Mouse (Mus musculus) left cerebral cortex, adult 11 months (tissue): ENCODE data around the gene Sfi1.
"Not testable (repeated sequence)": the region's sequence is repeated elsewhere in the genome, so short reads cannot be mapped to it uniquely, and the experiment has no call there.

Source experiments
- DNase-seq: peaks from one replicate; pipeline ENCODE4 v3.0.0; 2022; ENCODE audit warnings: low spot score

The Sfi1 gene

GRCm38 (mm10) chr11:3173425-3174318, 19.6 kb downstream of the Sfi1 start:
- peak; percentile 53 for DNase-seq

- DNase-seq = not testable (repeated sequence)
Observed at GRCm38 (mm10) chr11:3172526-3172925, 20.7 kb downstream of the Sfi1 start.

GRCm38 (mm10) chr11:3171931-3172330, 21.3 kb downstream of the Sfi1 start:
- not testable (repeated sequence) for DNase-seq

- DNase-seq = not testable (repeated sequence)
Observed at GRCm38 (mm10) chr11:3169042-3169441, 24.2 kb downstream of the Sfi1 start.

GRCm38 (mm10) chr11:3167571-3168001, 25.7 kb downstream of the Sfi1 start:
- DNase-seq = not testable (repeated sequence)

GRCm38 (mm10) chr11:3167129-3167528, 26.1 kb downstream of the Sfi1 start:
- not testable (repeated sequence) for DNase-seq

GRCm38 (mm10) chr11:3166321-3166720, 26.9 kb downstream of the Sfi1 start:
- not testable (repeated sequence) for DNase-seq

DNA sequence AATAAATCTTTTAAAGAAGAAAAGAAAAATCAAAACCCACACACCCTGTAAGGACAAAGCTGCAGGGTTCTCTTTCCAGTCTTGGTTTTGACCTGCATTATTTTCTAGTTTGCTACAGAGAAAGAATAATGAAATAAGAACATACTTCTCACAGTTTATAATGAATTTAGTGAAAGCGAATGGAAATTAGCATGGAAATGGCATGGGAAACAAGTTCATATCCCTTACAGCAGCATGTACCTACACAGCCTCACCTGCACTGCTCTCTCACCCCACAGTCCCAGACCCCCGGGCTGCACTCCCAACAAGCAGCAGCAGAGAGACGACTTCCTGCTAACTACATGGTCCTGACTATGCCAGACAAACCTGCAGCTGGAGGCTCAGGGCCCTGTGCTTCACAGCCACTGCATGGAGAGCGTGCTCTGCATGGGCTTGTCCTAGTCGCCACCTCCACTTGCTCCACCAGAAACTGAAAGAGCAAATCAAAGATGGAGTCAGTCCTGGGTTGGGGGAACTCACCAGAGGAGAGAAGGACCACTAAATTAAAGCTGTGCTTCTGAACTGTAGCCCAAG, 28.0 kb downstream of the Sfi1 start:
- DNase-seq = not testable (repeated sequence)

DNA sequence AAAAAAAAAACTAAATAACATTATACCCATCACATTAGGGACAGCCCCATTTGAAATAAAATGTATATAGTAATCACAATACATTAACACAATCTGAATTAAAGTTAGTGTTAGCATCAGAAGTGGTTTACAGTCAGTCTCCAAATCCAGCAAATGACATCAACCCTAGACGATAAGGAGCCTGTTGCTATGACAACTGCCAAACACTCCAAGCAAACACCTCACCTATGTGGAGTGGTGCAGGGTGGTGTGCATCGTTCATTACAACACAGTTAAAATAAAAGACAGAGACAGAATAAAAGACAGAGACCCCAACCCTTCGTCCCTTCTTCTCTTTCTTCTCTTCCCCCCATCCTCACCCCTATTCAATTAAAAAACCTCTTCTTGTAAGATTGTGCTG, 29.6 kb downstream of the Sfi1 start:
- DNase-seq = not testable (repeated sequence)

- DNase-seq = not testable (repeated sequence)
Observed at GRCm38 (mm10) chr11:3163122-3163521, 30.1 kb downstream of the Sfi1 start.

DNA sequence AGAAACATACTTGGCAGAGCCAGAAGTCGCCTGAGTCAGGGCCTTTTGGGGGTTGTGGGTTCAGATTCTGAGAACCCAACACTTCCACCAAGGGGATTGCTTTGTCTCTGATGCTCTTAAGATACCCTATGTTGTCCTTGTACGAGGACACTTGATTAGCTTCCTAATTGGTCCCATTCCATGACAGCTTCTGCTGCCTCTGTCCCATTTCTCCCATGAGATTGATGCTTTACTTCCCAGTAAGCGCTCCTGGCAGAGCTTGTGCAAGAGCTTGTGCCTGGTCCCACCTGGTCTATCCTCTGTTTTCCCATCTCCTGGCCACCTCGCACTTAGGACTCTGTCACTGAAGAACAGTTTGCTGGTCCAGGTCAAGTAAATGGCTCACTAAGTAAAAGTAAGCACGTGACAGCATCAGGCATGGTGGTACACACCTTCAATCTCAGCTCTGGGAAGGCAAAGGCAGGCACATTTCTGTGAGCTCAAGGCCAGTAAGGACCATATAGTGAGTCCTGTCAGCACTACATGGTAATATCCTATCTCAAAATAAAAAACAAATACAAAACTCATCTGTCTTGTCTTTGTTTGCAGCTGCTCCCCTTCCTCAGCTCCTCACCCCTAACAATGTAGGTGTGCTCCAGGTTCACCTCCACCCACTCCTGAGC, 30.9 kb downstream of the Sfi1 start:
- DNase-seq = not testable (repeated sequence)

- not testable (repeated sequence) for DNase-seq
Observed at GRCm38 (mm10) chr11:3161370-3161769, 31.9 kb downstream of the Sfi1 start.

DNA sequence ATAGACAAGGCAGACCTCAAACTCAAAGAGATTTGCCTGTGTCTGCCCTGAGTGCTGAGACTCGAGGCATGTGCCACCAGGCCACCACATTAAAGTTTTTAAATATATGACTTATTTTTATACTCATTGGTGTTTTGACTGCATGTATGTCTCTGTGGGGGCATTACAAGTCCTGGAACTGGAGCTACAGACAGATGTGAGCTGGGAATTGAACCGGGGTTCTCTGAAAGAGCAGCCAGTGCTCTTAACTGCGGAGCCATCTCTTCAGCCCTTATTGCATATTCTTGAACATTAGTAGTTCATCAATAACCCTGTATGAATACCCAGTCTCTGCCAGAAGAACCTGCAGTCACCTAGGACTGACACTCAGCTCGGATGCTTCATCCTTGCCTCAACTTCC, 34.5 kb downstream of the Sfi1 start:
- not testable (repeated sequence) for DNase-seq

DNA sequence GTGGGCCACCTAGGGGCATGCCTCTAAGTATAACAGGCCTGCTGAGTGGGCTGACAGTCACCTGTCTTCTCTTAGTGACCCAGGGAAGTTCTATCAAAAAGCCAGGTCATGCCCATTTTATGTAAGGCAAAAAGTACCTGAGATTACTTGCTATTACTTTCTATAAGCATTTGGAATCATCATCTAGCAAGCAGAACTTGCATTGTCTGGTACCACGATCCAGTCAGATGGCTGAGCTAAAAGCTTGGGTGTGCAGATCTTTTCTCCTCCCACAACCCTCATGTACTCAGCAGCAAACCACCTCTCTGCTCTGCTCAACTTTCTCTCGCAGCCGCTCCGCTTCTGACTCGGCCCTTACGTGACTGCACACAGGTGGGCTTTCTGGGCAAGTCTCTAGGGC, 35.3 kb downstream of the Sfi1 start:
- DNase-seq = not testable (repeated sequence)

GRCm38 (mm10) chr11:3156991-3157390, 36.3 kb downstream of the Sfi1 start:
- not testable (repeated sequence) for DNase-seq

DNA sequence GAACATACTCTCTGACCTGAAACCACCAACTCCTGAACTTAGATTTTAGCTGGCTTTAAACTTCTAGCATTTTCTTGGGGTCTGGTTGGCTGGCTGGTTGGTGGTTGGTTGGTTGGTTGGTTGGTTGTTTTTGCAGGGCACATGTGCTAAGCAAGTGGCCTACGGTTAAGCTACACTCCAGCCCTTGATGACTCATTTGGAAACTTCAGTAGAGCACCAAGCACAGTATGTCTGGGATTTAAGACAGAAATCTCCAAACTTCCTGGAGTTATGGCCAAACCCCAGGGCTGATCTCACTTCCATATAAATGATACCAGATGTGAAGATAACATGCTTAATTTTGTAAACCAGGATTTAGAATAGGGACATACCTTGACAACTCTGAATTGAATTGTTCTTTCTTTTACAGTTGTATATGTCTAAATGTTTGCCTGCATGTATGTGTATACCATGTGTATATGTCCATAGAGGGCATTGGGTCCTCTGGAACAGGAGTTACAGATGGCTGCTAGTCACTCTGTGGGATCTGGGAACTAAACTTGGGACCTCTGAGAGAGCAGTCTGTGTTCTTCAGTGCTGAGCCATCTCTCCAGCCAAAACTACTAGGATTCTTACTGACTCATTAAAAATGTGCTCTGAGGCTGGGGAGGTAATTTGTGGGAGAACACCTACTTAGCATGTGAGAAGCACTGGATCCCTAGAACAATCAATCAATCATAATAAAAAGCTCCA, 39.4 kb downstream of the Sfi1 start:
- DNase-seq = not testable (repeated sequence)

- not testable (repeated sequence) for DNase-seq
Observed at GRCm38 (mm10) chr11:3151358-3151757, 41.9 kb downstream of the Sfi1 start.

- DNase-seq = not testable (repeated sequence)
Observed at GRCm38 (mm10) chr11:3150677-3151003, 42.6 kb downstream of the Sfi1 start.

DNA sequence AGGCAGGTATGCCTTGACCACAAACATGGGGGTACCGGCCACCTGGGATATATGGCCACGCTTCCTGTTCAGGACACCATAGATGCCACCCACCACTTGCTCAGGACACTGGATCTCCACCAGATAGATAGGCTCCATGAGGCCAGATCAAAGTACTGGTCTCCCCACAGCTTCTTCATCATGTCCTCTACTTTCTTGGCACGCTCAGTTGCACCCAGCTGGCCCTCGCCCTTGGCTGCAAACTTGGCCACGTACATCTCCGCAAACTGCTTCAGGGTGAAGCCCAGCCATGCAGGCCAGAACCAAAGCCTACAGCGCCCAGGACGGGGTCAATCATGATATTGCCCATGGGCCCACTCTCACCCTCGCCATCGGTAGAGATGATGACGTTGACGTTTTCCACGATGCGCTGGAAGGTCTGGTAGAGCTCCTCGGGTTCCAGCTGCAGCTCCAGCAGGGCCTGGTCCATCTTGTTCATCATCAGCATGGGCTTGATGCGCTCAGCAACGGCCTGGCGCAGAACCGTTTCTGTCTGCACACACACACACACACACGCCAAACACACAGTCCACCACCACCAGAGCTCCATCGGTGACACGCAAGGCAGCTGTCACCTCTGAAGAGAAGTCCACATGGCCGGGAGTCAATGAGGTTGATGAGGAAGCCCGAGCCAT, 43.1 kb downstream of the Sfi1 start:
- DNase-seq = not testable (repeated sequence)

GRCm38 (mm10) chr11:3149471-3149870, 43.8 kb downstream of the Sfi1 start:
- not testable (repeated sequence) for DNase-seq

GRCm38 (mm10) chr11:3146806-3147205, 46.5 kb downstream of the Sfi1 start:
- DNase-seq = not testable (repeated sequence)
